In genomic region chr7:112053667-112054066, GRCm38 (mm10) we compare ENCODE assay signal across 22 mouse cellular contexts. TPM values are rescaled to one million over a fixed set of nuclear protein-coding genes. Genes with fewer than 3 reads are reported as not detected.
DNase-seq lines count a peak whose midpoint lies in the region; ATAC-seq and TF ChIP-seq lines count a peak whose summit lies in the region.
"Had no signal": no experiment of that assay in that cellular context is flagged by ENCODE, and none has a peak within 500 bp of the region (broad histone marks: within the 10 kb centered on the region; RNA-seq: fewer than 3 reads in every experiment).

No protein-coding gene starts in this region.

- no peak overlapping the region for H3K9ac ChIP-seq in midbrain, postnatal 0 days (replicated peaks; ENCODE audit: low read length, poor library complexity, severe bottlenecking)
- H3K9ac ChIP-seq: embryonic facial prominence, embryonic 13.5 days; forebrain, embryonic 12.5 days; hindbrain, embryonic 13.5 days had no signal

- peaks cover 60% of the 10 kb centered on the region for H3K4me1 ChIP-seq in megakaryocyte, embryonic 14.5 days
- H3K4me1 ChIP-seq in midbrain, postnatal 0 days (ENCODE audit: insufficient read depth, low read length): no peaks in the 10 kb centered on the region
- H3K4me1 ChIP-seq: embryonic facial prominence, embryonic 13.5 days; forebrain, embryonic 12.5 days; heart, embryonic 10.5 days; hindbrain, embryonic 13.5 days had no signal

- no peak overlapping the region for H3K4me2 ChIP-seq in midbrain, postnatal 0 days (ENCODE audit: low read depth, low read length, poor library complexity, severe bottlenecking)
- H3K4me2 ChIP-seq: embryonic facial prominence, embryonic 13.5 days; forebrain, embryonic 12.5 days; hindbrain, embryonic 13.5 days had no signal

- WGBS in midbrain, postnatal 0 days: 81% methylated on average over 3 of the region's 3 CpGs

- no peaks in the 10 kb centered on the region for H3K9me3 ChIP-seq in megakaryocyte, embryonic 14.5 days
- H3K9me3 ChIP-seq in midbrain, postnatal 0 days (ENCODE audit: low read length): no peaks in the 10 kb centered on the region
- H3K9me3 ChIP-seq: embryonic facial prominence, embryonic 13.5 days; forebrain, embryonic 12.5 days; heart, embryonic 10.5 days; hindbrain, embryonic 13.5 days had no signal

- H3K36me3 ChIP-seq in megakaryocyte, embryonic 14.5 days (replicated peaks; ENCODE audit: low read length): peaks cover 52% of the 10 kb centered on the region
- peaks cover 8% of the 10 kb centered on the region; the same call in 1 of the 2 replicates for H3K36me3 ChIP-seq in midbrain, postnatal 0 days (ENCODE audit: insufficient read depth, low read length)

- TF ChIP-seq CTCF in midbrain, postnatal 0 days (IDR thresholded peaks at IDR 0.05): no peak

- ATAC-seq in megakaryocyte, adult 5-6 weeks (ENCODE audit: poor library complexity, severe bottlenecking): no peak
- no peak for ATAC-seq in midbrain, postnatal 0 days (ENCODE audit: low FRiP score)
- ATAC-seq: forebrain, embryonic 16.5 days; hindbrain, postnatal 0 days; Patski had no signal

- H3K4me3 ChIP-seq in megakaryocyte, embryonic 14.5 days (replicated peaks): peak overlapping the region; percentile 29
- no peak overlapping the region for H3K4me3 ChIP-seq in midbrain, postnatal 0 days (ENCODE audit: low read depth, low read length)
- H3K4me3 ChIP-seq: embryonic facial prominence, embryonic 13.5 days; forebrain, embryonic 12.5 days; heart, embryonic 10.5 days; hindbrain, embryonic 13.5 days had no signal

- intact Hi-C loops in heart, postnatal 25 days (cut with DNase I): no loop called here

- peak; percentile 66 for DNase-seq in CD4-positive helper T cell, adult 2 months (ENCODE audit: low read depth, low spot score)
- DNase-seq in T-cell, adult 2 months (ENCODE audit: low spot score): peak; percentile 4
- DNase-seq in naive thymus-derived CD4-positive, alpha-beta T cell, adult 2 months (ENCODE audit: low read depth): peak; percentile 60
- no peak for DNase-seq in embryo, embryonic 10 days (ENCODE audit: low spot score)
- no peak for DNase-seq in heart, postnatal 25 days (ENCODE audit: low spot score)
- no peak for DNase-seq in midbrain, postnatal 0 days (ENCODE audit: low spot score)
- DNase-seq: adrenal gland, postnatal 10 days; cerebellum, adult 11-12 months; cerebellum, adult 9-10 months; cerebellum, postnatal 25 days; gastrocnemius, postnatal 10 days; heart, adult 18-20 months; heart, postnatal 10 days had no signal

- H3K27me3 ChIP-seq in megakaryocyte, embryonic 14.5 days (replicated peaks): no peaks in the 10 kb centered on the region
- H3K27me3 ChIP-seq in midbrain, postnatal 0 days (ENCODE audit: insufficient read depth, low read length): no peaks in the 10 kb centered on the region
- H3K27me3 ChIP-seq: embryonic facial prominence, embryonic 13.5 days; forebrain, embryonic 12.5 days; hindbrain, embryonic 13.5 days; Patski had no signal

- H3K27ac ChIP-seq in midbrain, postnatal 0 days (ENCODE audit: low read depth, low read length): no peak overlapping the region
- H3K27ac ChIP-seq: embryonic facial prominence, embryonic 13.5 days; forebrain, embryonic 12.5 days; heart, embryonic 10.5 days; hindbrain, embryonic 13.5 days; hindbrain, postnatal 0 days had no signal

RNA-seq across cellular contexts. Expression of gene Usp47, which starts 30.4 kb away (rescaled TPM):
- polyA plus RNA-seq in megakaryocyte, embryonic 14.5 days (2012; ENCODE audit: insufficient read depth, low replicate concordance): 0.80 and 3.0 TPM in 2 replicates
- total RNA-seq in megakaryocyte, adult 5-6 weeks (2015): 46.7 and 50.4 TPM in 2 replicates
- total RNA-seq in megakaryocyte, adult 5-6 weeks (2017): 106 and 112 TPM in 2 replicates
- 10 to 100 TPM; 74.6 to 78.0 TPM for total RNA-seq in heart, postnatal 25 days (2021)
- 79.0 and 96.9 TPM in 2 replicates for total RNA-seq in midbrain, postnatal 0 days (2014; rRNA removed)
- polyA plus RNA-seq in midbrain, postnatal 0 days (2015; fragmentation: Nextera tagmentation; extraction: Ambion mirVana): 49.2 and 52.2 TPM in 2 replicates

Comparison
In these comparisons a context has a peak if more than half of its experiments do, and no peak if none do; other contexts are left out.
1. DNase-seq: peak in CD4-positive helper T cell, adult 2 months (single experiment), T-cell, adult 2 months (single experiment) and naive thymus-derived CD4-positive, alpha-beta T cell, adult 2 months (single experiment); none in embryo, embryonic 10 days (single experiment), heart, postnatal 25 days (single experiment) and midbrain, postnatal 0 days (single experiment).